Mouse (Mus musculus) myocyte (in vitro differentiated cells): Measurements from ENCODE around the gene Tmem200a.

ENCODE experiments used
- MAX ChIP-seq: IDR thresholded peaks from one replicate; pipeline ENCODE4 v1.6.1; 2011; ENCODE audit warnings: low read depth, mild to moderate bottlenecking, control low read depth
- MYOG ChIP-seq, 3 experiments: IDR thresholded peaks; one replicate each; pipeline ENCODE4 v1.6.1; 2011; ENCODE audit warnings: control low read depth in 2 of 3, low read depth in 2 of 3, mild to moderate bottlenecking in 2 of 3; ENCODE audit not compliant: insufficient read length in 2 of 3, control insufficient read depth in 1 of 3, insufficient read depth in 1 of 3
- POLR2A ChIP-seq: IDR thresholded peaks from one replicate; pipeline ENCODE4 v1.6.1; 2011; ENCODE audit warnings: low read depth, mild to moderate bottlenecking, control low read depth, moderate library complexity; ENCODE audit not compliant: insufficient read length
- USF1 ChIP-seq: IDR thresholded peaks from one replicate; pipeline ENCODE4 v1.6.1; 2011; ENCODE audit warnings: low read depth, mild to moderate bottlenecking, control low read depth, moderate library complexity

GRCm38 (mm10) chr10:26076949-26077348 lies 1.9 kb downstream of the Tmem200a start:
- no peak for TF ChIP-seq MYOG (IDR thresholded peaks at IDR 0.05; ENCODE audit: control insufficient read depth in 1 of 3, insufficient read depth in 1 of 3, insufficient read length in 2 of 3, low read depth in 2 of 3)
- TF ChIP-seq USF1, result no peak
- no peak for TF ChIP-seq MAX
- TF ChIP-seq POLR2A, result no peak
